Mouse (Mus musculus): ENCODE data around the gene Cops3. TPM values are rescaled to one million over a fixed set of nuclear protein-coding genes. Genes with fewer than 3 reads are reported as not detected.

The Cops3 gene
- total RNA-seq, 1 experiment from 2014 or later, result 93.6 TPM

DNA sequence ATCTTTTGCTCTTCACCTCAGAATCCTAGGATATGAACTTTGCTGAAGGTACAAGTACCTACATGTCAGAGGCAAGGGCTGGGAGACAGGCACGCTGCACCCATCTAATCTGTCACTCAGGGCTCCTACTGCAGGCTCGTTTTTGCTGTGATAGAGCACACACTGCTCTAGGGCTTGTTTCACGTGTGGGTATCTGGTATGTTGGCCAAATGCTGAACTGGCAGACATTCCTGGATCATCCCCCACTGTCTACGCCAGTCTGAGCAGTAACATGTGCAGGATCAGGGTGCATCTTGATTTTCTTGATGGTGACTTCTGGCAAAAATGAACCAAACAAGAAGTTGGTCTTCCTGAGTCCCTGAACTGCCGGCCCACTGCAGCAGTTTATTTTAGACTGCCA lies 62.4 kb downstream of the Cops3 start:
- DNase-seq, result no peak

DNA sequence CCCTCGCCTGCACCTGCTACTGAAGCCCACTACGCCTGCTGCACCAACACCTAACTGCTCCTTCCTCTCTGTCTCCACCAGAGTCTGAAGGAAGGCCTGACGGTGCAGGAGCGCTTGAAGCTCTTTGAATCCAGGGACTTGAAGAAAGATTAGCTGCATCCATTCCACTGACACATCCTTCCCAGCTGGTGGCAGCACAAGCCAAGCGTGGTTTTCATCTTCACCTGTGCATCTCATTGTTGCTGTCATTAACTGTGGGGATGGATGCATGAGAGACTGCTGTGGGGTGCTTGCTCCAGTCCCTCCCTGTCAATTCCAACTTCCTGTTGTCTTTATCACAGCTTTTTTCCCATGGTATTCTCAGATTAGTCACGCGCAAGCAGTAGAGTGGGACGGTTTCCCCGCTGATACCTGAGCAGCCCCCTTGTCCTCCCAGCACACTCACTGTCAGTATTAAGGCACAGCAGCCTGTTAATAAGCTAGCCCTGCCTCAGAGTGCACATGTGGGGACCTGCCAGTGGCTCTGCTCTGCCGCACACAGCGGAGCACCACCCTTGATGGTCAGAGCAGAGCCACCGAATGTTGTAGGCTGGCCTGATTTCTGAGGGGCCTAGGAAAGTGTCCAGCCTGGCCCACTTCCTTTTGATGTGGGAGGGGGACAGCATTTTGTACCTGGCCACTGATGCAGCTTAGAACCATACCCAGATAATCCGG lies 64.0 kb downstream of the Cops3 start:
- DNase-seq, result no peak

DNA sequence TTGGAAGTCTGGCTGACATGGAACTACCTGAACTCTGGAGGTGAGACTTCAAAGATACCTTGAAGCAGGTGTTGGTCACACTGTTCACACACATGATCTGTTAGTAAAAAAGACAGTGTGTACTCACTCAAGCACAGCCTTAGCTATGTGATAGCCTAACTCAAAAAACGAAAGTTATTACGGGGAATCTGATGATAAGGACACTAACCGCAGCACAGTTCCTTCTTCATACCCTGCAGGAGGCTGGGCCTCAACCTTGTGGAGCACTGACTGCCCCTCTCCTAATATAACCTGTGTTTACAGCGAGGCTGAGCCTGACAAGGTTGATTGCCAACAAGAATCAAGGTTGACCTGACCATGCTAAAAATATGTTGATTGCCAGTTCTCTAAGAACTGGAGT lies 65.1 kb downstream of the Cops3 start:
- no peak for DNase-seq

DNA sequence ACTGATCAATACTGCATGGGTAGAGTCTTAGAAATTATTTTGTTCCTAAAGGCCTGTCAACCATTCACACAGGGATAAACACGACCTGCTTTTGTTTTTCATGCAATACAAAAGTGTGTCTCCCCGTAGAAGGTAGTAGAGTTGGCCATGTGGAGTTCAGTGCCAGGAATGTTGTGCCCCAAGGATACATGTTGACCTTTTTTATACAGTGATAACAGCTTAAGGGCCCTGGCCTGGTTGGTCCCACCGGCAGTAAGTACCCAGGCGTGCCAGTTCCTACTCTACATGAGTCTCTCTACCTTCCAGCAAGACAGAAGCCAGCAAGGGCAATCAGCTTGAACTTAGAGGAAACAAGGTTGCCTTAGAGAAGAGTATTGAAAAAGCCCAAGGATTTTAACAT lies 66.7 kb downstream of the Cops3 start:
- DNase-seq, result peak; percentile 36

DNA sequence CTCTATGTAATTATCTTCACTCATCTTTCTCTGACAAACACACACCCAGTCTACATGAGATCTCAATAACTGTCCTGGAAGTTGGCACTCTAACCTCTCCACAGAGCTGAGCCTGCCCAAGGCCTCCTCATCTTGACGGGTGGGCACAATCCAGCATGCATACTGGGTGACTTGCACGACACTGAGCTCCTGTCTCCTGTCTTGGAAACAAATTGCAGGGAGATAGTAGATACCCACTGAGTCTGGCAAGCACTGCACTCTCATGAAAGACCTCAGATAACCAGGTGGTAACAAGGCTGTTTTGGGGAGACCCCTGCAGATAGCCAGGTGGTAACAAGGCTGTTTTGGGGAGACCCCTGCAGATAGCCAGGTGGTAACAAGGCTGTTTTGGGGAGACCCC lies 67.3 kb downstream of the Cops3 start:
- no peak for DNase-seq

DNA sequence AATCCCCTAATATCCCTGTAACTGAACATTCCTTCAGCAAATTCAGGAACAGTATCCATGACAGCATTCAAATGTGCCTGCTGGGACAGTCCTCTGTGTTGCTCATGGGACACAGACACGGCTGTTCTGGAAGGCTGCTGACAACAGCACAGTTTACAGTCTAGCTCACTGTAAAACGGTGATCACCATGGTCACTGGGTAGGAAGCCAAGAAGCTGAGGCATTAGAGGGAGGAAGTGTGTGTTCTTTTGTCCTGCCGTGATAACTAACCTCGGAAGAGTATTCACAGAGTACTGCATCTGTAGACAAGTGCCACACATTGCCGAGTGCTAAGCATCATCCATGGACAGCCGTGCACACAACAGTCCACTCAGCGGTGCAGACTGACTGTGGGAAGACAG lies 68.9 kb downstream of the Cops3 start:
- no peak for DNase-seq

DNA sequence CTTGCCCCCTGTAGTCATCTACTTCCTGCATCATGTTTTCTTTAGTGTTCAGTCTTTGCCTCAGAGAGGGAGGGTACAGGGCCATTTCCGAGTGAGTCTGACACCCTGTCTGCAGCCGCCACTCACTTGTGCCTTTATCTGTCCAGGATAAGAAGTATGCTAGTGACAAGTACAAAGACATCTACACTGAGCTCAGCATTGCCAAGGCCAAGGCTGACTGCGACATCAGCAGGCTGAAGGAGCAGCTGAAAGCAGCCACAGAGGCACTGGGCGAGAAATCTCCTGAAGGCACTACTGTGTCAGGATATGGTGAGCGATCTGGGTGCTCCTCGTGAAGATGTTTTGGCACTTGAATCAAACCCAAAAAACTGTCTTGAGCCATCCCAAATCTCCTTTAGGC lies 69.9 kb downstream of the Cops3 start:
- peak; percentile 48 for DNase-seq

DNA sequence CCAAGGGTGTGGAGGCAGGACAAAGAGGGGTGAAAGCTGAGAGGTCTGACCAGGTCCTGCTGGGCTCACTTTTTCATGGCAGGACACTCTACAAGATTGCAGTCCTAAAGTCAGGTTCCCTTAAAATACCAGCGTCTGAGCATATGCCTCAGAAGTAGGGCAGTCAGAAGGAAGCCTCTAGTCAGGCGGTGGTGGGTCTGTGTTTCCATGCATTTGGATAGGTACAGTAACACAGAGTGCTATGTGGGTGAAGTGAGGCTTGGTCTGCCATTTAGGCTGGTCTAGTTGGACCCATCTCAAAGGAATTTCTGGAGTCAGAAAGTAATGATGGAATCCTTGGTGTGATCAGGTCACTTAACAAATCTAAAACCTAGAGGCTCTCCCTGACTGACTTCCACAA lies 70.3 kb downstream of the Cops3 start:
- no peak for DNase-seq

Other genes starting within 250 kb of the Cops3 start
- not detected in 2 replicates for gene Olfr223, start 246.5 kb downstream of the Cops3 start, total RNA-seq (2021)
- 226 TPM in 2 replicates for gene Mprip, start 178.5 kb downstream of the Cops3 start, total RNA-seq (2021)
- 5.0 and 5.4 TPM in 2 replicates for gene Pld6, start 52.2 kb downstream of the Cops3 start, total RNA-seq (2021)
- 51.2 and 57.3 TPM in 2 replicates for gene Flcn, start 29.8 kb downstream of the Cops3 start, total RNA-seq (2021)
- 28.9 and 30.7 TPM in 2 replicates for gene Nt5m, start 391 bp downstream of the Cops3 start, total RNA-seq (2021)
- 27.0 and 27.8 TPM in 2 replicates for gene Med9, start 108.4 kb upstream of the Cops3 start, total RNA-seq (2021)
- 29.0 and 38.0 TPM in 2 replicates for gene Rasd1, start 125.1 kb upstream of the Cops3 start, total RNA-seq (2021)
- 16.4 and 69.4 TPM in 2 replicates for gene Pemt, start 206.7 kb upstream of the Cops3 start, total RNA-seq (2021)

All from adrenal gland, postnatal 14 days (tissue).